Mouse (Mus musculus) lung, embryonic 15.5 days (tissue): ENCODE results near the gene Ctrb1. TPM values are rescaled to one million over a fixed set of nuclear protein-coding genes. Genes with fewer than 3 reads are reported as not detected.

ENCODE experiments used
- ATAC-seq: fragments of 200-750 bp; cut with Nextera tagmentation; 2 replicates; pipeline ENCODE4 v1.8.0; 2017; ENCODE audit warnings: moderate number of reproducible peaks, borderline replicate concordance; ENCODE audit not compliant: low FRiP score, low TSS enrichment; ENCODE audit errors: extremely low read depth
- H3K27ac ChIP-seq: fragments of 300-500 bp; sonication (generic); 2 replicates; pipeline ENCODE4 v1.5.1; 2015; ENCODE audit warnings: moderate library complexity, mild to moderate bottlenecking, inconsistent platforms
- H3K27me3 ChIP-seq: fragments of 300-500 bp; sonication (generic); 2 replicates; pipeline ENCODE4 v1.6.1; 2015; ENCODE audit warnings: inconsistent platforms
- H3K36me3 ChIP-seq: fragments of 300-500 bp; sonication (generic); 2 replicates; pipeline ENCODE4 v1.6.1; 2015; ENCODE audit warnings: inconsistent platforms
- H3K4me1 ChIP-seq: fragments of 300-500 bp; sonication (generic); 2 replicates; pipeline ENCODE4 v1.6.1; 2015; ENCODE audit warnings: inconsistent platforms
- H3K4me2 ChIP-seq: fragments of 300-500 bp; sonication (generic); 2 replicates; pipeline ENCODE4 v1.6.1; 2015; ENCODE audit warnings: inconsistent platforms, mild to moderate bottlenecking, moderate library complexity
- H3K4me3 ChIP-seq: fragments of 300-500 bp; sonication (generic); 2 replicates; pipeline ENCODE4 v1.5.1; 2015; ENCODE audit warnings: mild to moderate bottlenecking, inconsistent platforms
- H3K9ac ChIP-seq: fragments of 300-500 bp; sonication (generic); 2 replicates; pipeline ENCODE4 v1.6.1; 2015; ENCODE audit warnings: inconsistent platforms
- H3K9me3 ChIP-seq: fragments of 300-500 bp; sonication (generic); 2 replicates; pipeline ENCODE4 v1.6.1; 2016; ENCODE audit warnings: inconsistent platforms
- WGBS: fragments of 180-500 bp; shearing (Covaris S2); methylation state at CpG from one replicate; pipeline ENCODE4 v1.1.7; 2015; 5-methylcytosine and 5-hydroxymethylcytosine counted together
- polyA plus RNA-seq: library from polyadenylated mRNA; unstranded; fragments of >200 nt; fragmentation: Nextera tagmentation; extraction: Ambion mirVana; gene quantifications from 2 replicates; pipeline ENCODE4 v1.2.1, GENCODE M21; 2015

Ctrb1 gene
- polyA plus RNA-seq, 1 experiment from 2014 or later, result 0.17 TPM

- no peaks in the 10 kb centered on the region for H3K36me3 ChIP-seq
- peak overlapping the region; percentile 61 for H3K4me2 ChIP-seq
- peak overlapping the region; percentile 74 for H3K4me3 ChIP-seq
- no peaks in the 10 kb centered on the region for H3K9me3 ChIP-seq
- no peaks in the 10 kb centered on the region for H3K27me3 ChIP-seq
- H3K4me1 ChIP-seq, result peaks cover 91% of the 10 kb centered on the region
- under 1% methylated on average over 36 of the region's 39 CpGs for WGBS
- peak overlapping the region; percentile 79 for H3K9ac ChIP-seq
- H3K27ac ChIP-seq, result peak overlapping the region; percentile 90
- peak; percentile 15; the same call in 1 of the 2 replicates for ATAC-seq
Measured at GRCm38 (mm10) chr8:111731231-111731977, 40.6 kb upstream of the Ctrb1 start.

DNA sequence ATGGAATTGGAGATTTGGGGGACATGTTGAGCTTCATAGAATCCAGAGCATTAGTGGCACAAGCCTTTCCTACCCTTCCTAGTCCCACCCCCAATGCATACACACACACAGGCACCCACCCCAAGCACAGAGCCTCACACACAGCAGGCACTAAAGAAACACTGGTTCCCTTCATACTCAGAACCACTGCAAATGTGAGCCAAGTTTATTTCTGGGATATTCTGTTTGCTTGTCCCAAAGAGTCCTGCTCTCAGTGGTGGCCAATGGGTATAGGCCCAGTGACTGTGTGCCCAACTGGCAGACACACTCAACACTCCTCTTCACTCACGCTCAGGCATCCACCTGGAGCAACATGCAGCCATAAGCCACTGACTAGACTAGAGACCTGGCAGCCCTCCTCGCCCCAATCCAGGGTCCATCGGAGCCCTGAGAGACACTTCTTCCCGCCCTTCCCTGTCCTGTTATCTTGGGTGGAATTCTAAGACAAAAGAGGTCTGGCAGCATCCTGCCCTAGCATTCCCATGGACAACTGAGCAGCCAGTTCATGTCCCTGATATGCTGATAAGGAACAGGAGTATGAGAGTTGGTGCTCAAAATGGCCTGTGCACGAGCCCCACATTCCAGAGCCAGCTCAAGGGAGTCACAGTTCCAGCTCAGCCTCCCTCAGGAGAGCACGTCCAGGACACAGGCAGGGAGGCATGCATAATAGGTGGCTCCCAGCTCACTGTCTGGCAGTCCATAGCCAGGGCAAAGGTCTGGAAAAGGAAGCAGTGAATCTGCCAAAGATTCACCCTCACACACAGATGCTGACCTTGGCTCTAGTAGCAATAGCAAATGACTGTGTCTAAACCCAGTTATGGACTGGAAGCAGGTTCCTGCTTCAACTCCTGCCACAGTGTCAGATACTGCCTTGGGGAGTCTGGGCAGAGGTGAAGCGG, 38.7 kb upstream of the Ctrb1 start:
- Histone ChIP-seq H3K4me2 (peak overlapping the region; percentile 61), H3K9me3 (no peaks in the 10 kb centered on the region), H3K9ac (no peak overlapping the region), H3K4me1 (peaks cover 86% of the 10 kb centered on the region), H3K4me3 (no peak overlapping the region), H3K27ac (peak overlapping the region; percentile 38), H3K36me3 (no peaks in the 10 kb centered on the region), H3K27me3 (no peaks in the 10 kb centered on the region)
- 46% methylated on average over 7 of the region's 7 CpGs for WGBS
- no peak for ATAC-seq

DNA sequence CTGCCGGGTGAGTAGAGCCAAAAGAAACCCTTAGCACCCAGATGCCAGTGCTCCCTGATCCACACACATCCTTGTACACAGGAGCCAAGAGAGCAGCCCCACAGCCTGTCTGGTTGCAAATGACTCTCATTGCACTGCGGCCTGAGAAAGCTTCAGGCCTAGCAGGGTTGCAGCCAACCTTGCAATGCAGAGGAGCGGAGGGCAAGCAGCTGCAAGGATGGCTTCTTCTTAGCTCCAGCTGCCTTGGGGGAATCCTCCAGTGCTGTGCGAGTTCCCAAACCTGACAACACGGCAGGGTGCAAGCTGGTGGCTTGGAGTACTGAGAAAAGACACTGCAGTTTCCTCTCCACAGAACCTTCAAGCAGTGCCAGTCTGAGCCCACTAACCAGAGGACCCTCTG, 37.7 kb upstream of the Ctrb1 start:
- H3K4me2 ChIP-seq, result no peak overlapping the region
- 73% methylated on average over 5 of the region's 5 CpGs for WGBS

DNA sequence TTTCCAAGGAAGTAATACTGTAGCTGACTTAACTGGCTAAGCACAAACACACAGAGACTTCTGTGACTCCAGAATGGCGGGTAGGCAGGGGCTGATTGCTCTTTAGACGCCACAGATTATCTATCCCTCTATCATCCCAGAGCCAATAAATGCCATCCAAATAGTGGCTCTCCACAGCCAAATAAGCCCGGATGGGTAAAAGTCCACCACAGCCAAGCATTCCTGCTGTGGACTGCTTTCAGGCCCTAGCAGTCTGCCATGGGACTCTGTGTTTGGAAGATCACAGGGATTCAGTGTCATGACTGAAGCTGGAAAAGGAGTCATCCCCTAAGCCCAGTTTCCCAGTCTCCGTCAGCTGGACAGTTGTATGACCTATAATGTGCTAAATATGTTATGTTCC, 36.7 kb upstream of the Ctrb1 start:
- H3K4me2 ChIP-seq, result no peak overlapping the region
- H3K9ac ChIP-seq, result no peak overlapping the region
- no peaks in the 10 kb centered on the region for H3K9me3 ChIP-seq
- ATAC-seq, result no peak
- no peak overlapping the region for H3K4me3 ChIP-seq
- H3K27me3 ChIP-seq, result no peaks in the 10 kb centered on the region
- H3K27ac ChIP-seq, result no peak overlapping the region
- H3K4me1 ChIP-seq, result peaks cover 67% of the 10 kb centered on the region
- 75% methylated on average over 4 of the region's 4 CpGs for WGBS
- H3K36me3 ChIP-seq, result no peaks in the 10 kb centered on the region

More for the DNA sequence above, 37.7 kb upstream of the Ctrb1 start:
- Histone ChIP-seq H3K27ac (no peak overlapping the region), H3K27me3 (no peaks in the 10 kb centered on the region), H3K9me3 (no peaks in the 10 kb centered on the region), H3K36me3 (no peaks in the 10 kb centered on the region), H3K4me1 (peaks cover 77% of the 10 kb centered on the region), H3K9ac (no peak overlapping the region), H3K4me3 (no peak overlapping the region)
- no peak for ATAC-seq

DNA sequence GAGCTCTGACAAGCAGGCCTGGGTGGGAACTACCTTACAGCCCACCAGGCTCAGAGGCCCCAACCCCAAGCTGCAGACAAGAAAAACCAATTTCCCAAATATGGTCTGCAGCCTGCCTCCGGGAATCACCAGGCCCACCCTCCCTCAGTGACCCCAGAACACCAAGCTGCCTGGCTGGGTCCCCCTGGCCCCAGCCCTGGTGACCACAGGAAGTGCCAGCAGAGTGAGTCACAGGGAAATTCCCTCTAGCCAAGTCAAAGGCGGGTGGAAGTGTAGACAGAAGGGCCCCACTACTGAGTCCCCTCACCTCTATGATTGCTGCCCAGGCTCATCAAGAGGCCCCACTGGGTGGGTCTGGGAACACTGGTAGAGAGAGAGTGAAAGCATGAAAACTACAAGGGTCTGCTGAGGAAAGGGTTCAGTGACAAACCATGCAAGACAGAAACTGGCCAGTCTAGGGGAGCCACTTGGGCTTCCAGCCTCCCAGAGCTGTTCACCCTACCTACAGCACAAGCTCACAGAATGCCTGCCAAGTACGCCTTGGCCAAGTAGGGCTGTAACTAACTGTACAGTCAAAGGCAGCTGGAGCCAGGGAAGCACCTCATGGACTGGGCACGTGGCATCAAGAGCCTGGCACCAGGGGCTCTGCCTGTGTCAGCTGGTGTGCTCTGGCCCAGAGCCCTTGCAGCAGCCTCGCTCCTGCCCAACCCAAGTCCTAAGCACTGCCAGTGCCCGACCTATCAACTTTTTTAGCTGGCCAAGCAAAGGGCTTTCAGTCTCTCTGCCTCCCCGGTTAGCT, 35.5 kb upstream of the Ctrb1 start:
- no peaks in the 10 kb centered on the region for H3K27me3 ChIP-seq
- no peak overlapping the region for H3K4me3 ChIP-seq
- no peak overlapping the region for H3K9ac ChIP-seq
- peaks cover 61% of the 10 kb centered on the region for H3K4me1 ChIP-seq
- H3K36me3 ChIP-seq, result no peaks in the 10 kb centered on the region
- 44% methylated on average over 7 of the region's 7 CpGs for WGBS
- peak; percentile 55 for ATAC-seq
- peak overlapping the region; percentile 70 for H3K27ac ChIP-seq
- H3K9me3 ChIP-seq, result no peaks in the 10 kb centered on the region
- H3K4me2 ChIP-seq, result peak overlapping the region; percentile 19; the same call in 1 of the 2 replicates

GRCm38 (mm10) chr8:111725341-111725740, 34.5 kb upstream of the Ctrb1 start:
- Histone ChIP-seq H3K9me3 (no peaks in the 10 kb centered on the region), H3K9ac (no peak overlapping the region), H3K4me2 (no peak overlapping the region), H3K4me1 (peaks cover 57% of the 10 kb centered on the region), H3K27me3 (no peaks in the 10 kb centered on the region), H3K36me3 (peaks cover 4% of the 10 kb centered on the region; the same call in 1 of the 2 replicates), H3K27ac (no peak overlapping the region), H3K4me3 (no peak overlapping the region)
- 92% methylated on average over 6 of the region's 6 CpGs for WGBS
- ATAC-seq, result no peak

- no peak overlapping the region for H3K9ac ChIP-seq
- no peak overlapping the region for H3K4me3 ChIP-seq
- ATAC-seq, result peak; percentile 25; the same call in 1 of the 2 replicates
- no peak overlapping the region; the same call in 1 of the 2 replicates for H3K27ac ChIP-seq
- no peaks in the 10 kb centered on the region for H3K9me3 ChIP-seq
- 31% methylated on average over 4 of the region's 4 CpGs for WGBS
- peaks cover 28% of the 10 kb centered on the region for H3K36me3 ChIP-seq
- H3K27me3 ChIP-seq, result no peaks in the 10 kb centered on the region
- H3K4me2 ChIP-seq, result no peak overlapping the region
- peaks cover 52% of the 10 kb centered on the region for H3K4me1 ChIP-seq
Measured at GRCm38 (mm10) chr8:111720115-111720544, 29.3 kb upstream of the Ctrb1 start.

GRCm38 (mm10) chr8:111718937-111719336, 28.1 kb upstream of the Ctrb1 start:
- Histone ChIP-seq H3K27me3 (no peaks in the 10 kb centered on the region), H3K27ac (peak overlapping the region; percentile 48), H3K9ac (no peak overlapping the region), H3K4me1 (peaks cover 45% of the 10 kb centered on the region), H3K36me3 (peaks cover 40% of the 10 kb centered on the region), H3K4me2 (no peak overlapping the region), H3K9me3 (no peaks in the 10 kb centered on the region), H3K4me3 (no peak overlapping the region)
- no peak for ATAC-seq
- 40% methylated on average over 5 of the region's 5 CpGs for WGBS

DNA sequence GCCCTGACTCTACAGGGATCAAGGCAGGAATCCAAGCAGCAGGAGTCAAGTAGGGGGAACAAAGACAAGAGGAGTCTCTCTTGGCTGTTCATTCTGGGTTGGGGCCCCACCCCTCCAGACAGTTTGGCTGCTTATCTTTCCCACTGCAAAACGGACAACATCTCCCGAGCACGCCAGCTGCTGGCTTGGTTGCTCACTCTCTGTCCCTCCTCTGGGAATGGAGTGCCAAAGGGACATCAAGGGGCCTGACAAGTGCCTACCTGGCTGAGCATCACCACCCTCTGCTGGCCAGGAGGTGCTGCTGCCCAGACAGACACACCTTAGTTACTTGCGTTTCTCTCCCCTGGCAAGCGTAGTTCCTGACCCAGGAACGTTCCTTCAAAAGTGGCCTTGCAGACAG, 27.1 kb upstream of the Ctrb1 start:
- Histone ChIP-seq H3K27me3 (no peaks in the 10 kb centered on the region), H3K4me2 (no peak overlapping the region), H3K9me3 (no peaks in the 10 kb centered on the region), H3K36me3 (peaks cover 51% of the 10 kb centered on the region), H3K9ac (no peak overlapping the region), H3K4me3 (no peak overlapping the region), H3K4me1 (peaks cover 45% of the 10 kb centered on the region), H3K27ac (peak overlapping the region; percentile 86)
- 50% methylated on average over 6 of the region's 6 CpGs for WGBS
- peak; percentile 16; the same call in 1 of the 2 replicates for ATAC-seq

DNA sequence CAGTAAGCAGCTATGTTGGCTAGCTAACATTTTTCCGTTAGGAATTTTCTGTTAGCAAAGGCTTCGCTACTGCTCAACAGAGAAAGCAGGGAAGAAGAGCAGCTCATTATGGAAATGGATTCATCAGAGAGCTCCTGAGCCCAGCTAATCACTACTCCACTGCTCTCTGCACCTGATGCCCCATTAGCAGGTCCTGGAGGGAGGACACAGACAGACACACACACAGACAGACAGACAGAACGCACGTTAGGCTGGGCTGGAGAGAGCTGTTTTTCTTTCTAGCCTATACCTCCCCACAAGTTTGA, 26.6 kb upstream of the Ctrb1 start:
- 87% methylated on average over 4 of the region's 4 CpGs for WGBS
- H3K4me3 ChIP-seq, result no peak overlapping the region
- ATAC-seq, result no peak
- peaks cover 55% of the 10 kb centered on the region for H3K36me3 ChIP-seq
- H3K9me3 ChIP-seq, result no peaks in the 10 kb centered on the region
- peaks cover 45% of the 10 kb centered on the region for H3K4me1 ChIP-seq
- H3K27me3 ChIP-seq, result no peaks in the 10 kb centered on the region
- 0 out of 2 replicates have a peak overlapping the region, but pooled peaks have one; percentile 11 for H3K4me2 ChIP-seq
- H3K27ac ChIP-seq, result peak overlapping the region; percentile 86
- H3K9ac ChIP-seq, result no peak overlapping the region
